Mouse (Mus musculus) spleen, postnatal 4 days (tissue): ENCODE data around the gene Ccdc57.
"Not testable (repeated sequence)": the region's sequence is repeated elsewhere in the genome, so short reads cannot be mapped to it uniquely, and the experiment has no call there.

Experiments
- DNase-seq, 2 experiments: peaks; one replicate each; pipeline ENCODE4 v3.0.0; 2022; ENCODE audit warnings: low spot score in 2 of 2

Gene Ccdc57

GRCm38 (mm10) chr11:120903159-120903850 is 29.4 kb downstream of the Ccdc57 start:
- no peak for DNase-seq

- DNase-seq = no peak
These were observed 30.1 kb downstream of the Ccdc57 start for GRCm38 (mm10) chr11:120902487-120903142.

GRCm38 (mm10) chr11:120901729-120902486 is 30.8 kb downstream of the Ccdc57 start:
- DNase-seq = no peak

GRCm38 (mm10) chr11:120900276-120901244 is 32.1 kb downstream of the Ccdc57 start:
- DNase-seq = no peak

- no peak for DNase-seq
These were observed 34.5 kb downstream of the Ccdc57 start for GRCm38 (mm10) chr11:120898114-120898548.

- no peak for DNase-seq
These were observed 37.2 kb downstream of the Ccdc57 start for GRCm38 (mm10) chr11:120895441-120895840.

- no peak for DNase-seq
These were observed 38.3 kb downstream of the Ccdc57 start for GRCm38 (mm10) chr11:120894397-120894796.

- DNase-seq = no peak
These were observed 43.5 kb downstream of the Ccdc57 start for GRCm38 (mm10) chr11:120889216-120889615.

GRCm38 (mm10) chr11:120888718-120889117 is 44.0 kb downstream of the Ccdc57 start:
- no peak for DNase-seq

- no peak for DNase-seq
These were observed 45.2 kb downstream of the Ccdc57 start for GRCm38 (mm10) chr11:120887502-120887901.

GRCm38 (mm10) chr11:120886462-120886861 is 46.2 kb downstream of the Ccdc57 start:
- DNase-seq = no peak

- DNase-seq = no peak
These were observed 49.1 kb downstream of the Ccdc57 start for GRCm38 (mm10) chr11:120883601-120884000.

GRCm38 (mm10) chr11:120882931-120883330 is 49.7 kb downstream of the Ccdc57 start:
- no peak for DNase-seq

- DNase-seq = no peak
These were observed 59.5 kb downstream of the Ccdc57 start for GRCm38 (mm10) chr11:120873206-120873605.

- no peak for DNase-seq
These were observed 61.2 kb downstream of the Ccdc57 start for GRCm38 (mm10) chr11:120871521-120871920.

- no peak for DNase-seq
These were observed 66.9 kb downstream of the Ccdc57 start for GRCm38 (mm10) chr11:120865816-120866215.

GRCm38 (mm10) chr11:120862819-120863218 is 69.9 kb downstream of the Ccdc57 start:
- no peak for DNase-seq

- DNase-seq = not testable (repeated sequence)
These were observed 76.7 kb downstream of the Ccdc57 start for GRCm38 (mm10) chr11:120855938-120856337.

GRCm38 (mm10) chr11:120853788-120854187 is 78.9 kb downstream of the Ccdc57 start:
- DNase-seq = no peak

GRCm38 (mm10) chr11:120853158-120853557 is 79.5 kb downstream of the Ccdc57 start:
- no peak for DNase-seq
